ENCODE assay signal across 15 mouse cellular contexts in genomic region chr11:116058022-116058614, GRCm38 (mm10). TPM values are rescaled to one million over a fixed set of nuclear protein-coding genes. Genes with fewer than 3 reads are reported as not detected.
DNase-seq lines count a peak whose midpoint lies in the region; ATAC-seq lines count a peak whose summit lies in the region.
"Had no signal": no experiment of that assay in that cellular context is flagged by ENCODE, and none has a peak within 500 bp of the region (broad histone marks: within the 10 kb centered on the region; RNA-seq: fewer than 3 reads in every experiment).

No protein-coding gene starts in this region.

- H3K36me3 ChIP-seq in heart, embryonic 16.5 days (ENCODE audit: control insufficient read depth, insufficient read depth), result peaks cover 58% of the 10 kb centered on the region
- peaks cover 93% of the 10 kb centered on the region for H3K36me3 ChIP-seq in heart, embryonic 12.5 days
- peaks cover 41% of the 10 kb centered on the region for H3K36me3 ChIP-seq in midbrain, embryonic 16.5 days (ENCODE audit: control insufficient read depth, insufficient read depth, low read length)
- peaks cover 44% of the 10 kb centered on the region for H3K36me3 ChIP-seq in midbrain, embryonic 11.5 days (ENCODE audit: control insufficient read depth, insufficient read depth, low read length)
- peaks cover 98% of the 10 kb centered on the region for H3K36me3 ChIP-seq in liver, embryonic 15.5 days (replicated peaks)

- no peak overlapping the region for H3K4me3 ChIP-seq in heart, embryonic 16.5 days (ENCODE audit: low read length)
- H3K4me3 ChIP-seq in heart, embryonic 12.5 days, result no peak overlapping the region
- no peak overlapping the region for H3K4me3 ChIP-seq in midbrain, embryonic 16.5 days (ENCODE audit: low read depth, low read length)
- no peak overlapping the region for H3K4me3 ChIP-seq in midbrain, embryonic 11.5 days (ENCODE audit: low read depth, low read length)
- no peak overlapping the region for H3K4me3 ChIP-seq in liver, embryonic 15.5 days (replicated peaks)
- H3K4me3 ChIP-seq: embryonic facial prominence, embryonic 15.5 days; forebrain, embryonic 12.5 days had no signal

- H3K9ac ChIP-seq in heart, embryonic 16.5 days (ENCODE audit: low read length), result no peak overlapping the region
- no peak overlapping the region for H3K9ac ChIP-seq in heart, embryonic 12.5 days
- H3K9ac ChIP-seq in midbrain, embryonic 16.5 days (ENCODE audit: low read depth, low read length), result 0 out of 2 replicates have a peak overlapping the region, but pooled peaks have one; percentile 14
- H3K9ac ChIP-seq in midbrain, embryonic 11.5 days (ENCODE audit: low read length), result no peak overlapping the region
- H3K9ac ChIP-seq in liver, embryonic 15.5 days, result no peak overlapping the region
- H3K9ac ChIP-seq: embryonic facial prominence, embryonic 15.5 days; forebrain, embryonic 12.5 days had no signal

- H3K4me1 ChIP-seq in heart, embryonic 16.5 days (ENCODE audit: control insufficient read depth, insufficient read depth, low read length), result peaks cover 11% of the 10 kb centered on the region
- peaks cover 25% of the 10 kb centered on the region for H3K4me1 ChIP-seq in heart, embryonic 12.5 days (replicated peaks)
- H3K4me1 ChIP-seq in midbrain, embryonic 16.5 days (ENCODE audit: control insufficient read depth, insufficient read depth, low read length), result no peaks in the 10 kb centered on the region
- H3K4me1 ChIP-seq in midbrain, embryonic 11.5 days (ENCODE audit: control insufficient read depth, insufficient read depth, low read length), result no peaks in the 10 kb centered on the region
- H3K4me1 ChIP-seq in liver, embryonic 15.5 days (replicated peaks), result peaks cover 46% of the 10 kb centered on the region

- no peak for ATAC-seq in heart, embryonic 16.5 days (replicated peaks; ENCODE audit: extremely low read depth, insufficient read depth, low FRiP score)
- no peak for ATAC-seq in heart, embryonic 12.5 days (ENCODE audit: insufficient number of reproducible peaks, low FRiP score)
- ATAC-seq in midbrain, embryonic 16.5 days, result no peak
- no peak for ATAC-seq in midbrain, embryonic 11.5 days (ENCODE audit: low FRiP score)
- ATAC-seq in liver, embryonic 15.5 days (ENCODE audit: insufficient read depth), result no peak
- ATAC-seq: activated CD4-positive, CD25-positive, alpha-beta regulatory T cell, adult 4 months; CD4-positive, CD25-positive, alpha-beta regulatory T cell, adult 4 months had no signal

- no peaks in the 10 kb centered on the region for H3K9me3 ChIP-seq in heart, embryonic 16.5 days (replicated peaks; ENCODE audit: control insufficient read depth, low read length)
- no peaks in the 10 kb centered on the region for H3K9me3 ChIP-seq in heart, embryonic 12.5 days (replicated peaks)
- H3K9me3 ChIP-seq in midbrain, embryonic 16.5 days (replicated peaks; ENCODE audit: control insufficient read depth, low read length, poor library complexity, severe bottlenecking), result no peaks in the 10 kb centered on the region
- H3K9me3 ChIP-seq in midbrain, embryonic 11.5 days (ENCODE audit: control insufficient read depth, low read length), result no peaks in the 10 kb centered on the region
- no peaks in the 10 kb centered on the region for H3K9me3 ChIP-seq in liver, embryonic 15.5 days (replicated peaks)
- H3K9me3 ChIP-seq: embryonic facial prominence, embryonic 15.5 days; forebrain, embryonic 12.5 days had no signal

- 0 out of 2 replicates have a peak overlapping the region, but pooled peaks have one; percentile 27 for H3K27ac ChIP-seq in heart, embryonic 16.5 days (ENCODE audit: low read length)
- H3K27ac ChIP-seq in heart, embryonic 12.5 days (ENCODE audit: poor library complexity, severe bottlenecking), result no peak overlapping the region
- H3K27ac ChIP-seq in midbrain, embryonic 16.5 days (ENCODE audit: low read length), result no peak overlapping the region
- no peak overlapping the region for H3K27ac ChIP-seq in midbrain, embryonic 11.5 days (ENCODE audit: low read depth, low read length)
- H3K27ac ChIP-seq in liver, embryonic 15.5 days (replicated peaks), result no peak overlapping the region
- H3K27ac ChIP-seq: embryonic facial prominence, embryonic 15.5 days had no signal

- no peak for DNase-seq in midbrain, embryonic 11.5 days (ENCODE audit: low spot score, missing footprints)
- DNase-seq in cerebellum, adult 9-10 months, result peak; percentile 64
- no peak for DNase-seq in neural tube, embryonic 10.5 days (ENCODE audit: extremely low spot score, low spot score)
- DNase-seq: kidney, adult 11 months; kidney, postnatal 36 days; layer of hippocampus, postnatal 36 days; lung, postnatal 4 days had no signal

- no peak overlapping the region for H3K4me2 ChIP-seq in heart, embryonic 16.5 days (ENCODE audit: low read depth, low read length)
- H3K4me2 ChIP-seq in heart, embryonic 12.5 days, result no peak overlapping the region
- no peak overlapping the region for H3K4me2 ChIP-seq in midbrain, embryonic 16.5 days (ENCODE audit: low read length)
- H3K4me2 ChIP-seq in midbrain, embryonic 11.5 days, result no peak overlapping the region
- H3K4me2 ChIP-seq in liver, embryonic 15.5 days, result peak overlapping the region; percentile 21; the same call in 1 of the 2 replicates
- H3K4me2 ChIP-seq: embryonic facial prominence, embryonic 15.5 days; forebrain, embryonic 12.5 days had no signal

- 62% methylated on average over 12 of the region's 12 CpGs for WGBS in heart, embryonic 16.5 days
- 72% methylated on average over 12 of the region's 12 CpGs for WGBS in heart, embryonic 12.5 days
- WGBS in midbrain, embryonic 16.5 days, result 80% methylated on average over 12 of the region's 12 CpGs
- WGBS in midbrain, embryonic 11.5 days, result 89% methylated on average over 12 of the region's 12 CpGs
- 66% methylated on average over 12 of the region's 12 CpGs for WGBS in liver, embryonic 15.5 days (ENCODE audit: insufficient replicate concordance)

- no peaks in the 10 kb centered on the region for H3K27me3 ChIP-seq in heart, embryonic 16.5 days (ENCODE audit: control insufficient read depth, insufficient read depth, low read length)
- no peaks in the 10 kb centered on the region for H3K27me3 ChIP-seq in heart, embryonic 12.5 days (replicated peaks)
- H3K27me3 ChIP-seq in midbrain, embryonic 16.5 days (ENCODE audit: control insufficient read depth, insufficient read depth, low read depth, low read length), result no peaks in the 10 kb centered on the region
- no peaks in the 10 kb centered on the region for H3K27me3 ChIP-seq in midbrain, embryonic 11.5 days (ENCODE audit: control insufficient read depth, insufficient read depth, low read length)
- H3K27me3 ChIP-seq in liver, embryonic 15.5 days, result no peaks in the 10 kb centered on the region
- H3K27me3 ChIP-seq: embryonic facial prominence, embryonic 15.5 days; forebrain, embryonic 12.5 days had no signal

RNA-seq across cellular contexts. Expression of gene Unc13d, which starts 19.6 kb away (rescaled TPM):
- polyA plus RNA-seq in heart, embryonic 16.5 days (2015; fragmentation: Nextera tagmentation; extraction: Ambion mirVana), result 3.2 and 5.9 TPM in 2 replicates
- polyA plus RNA-seq in heart, embryonic 12.5 days (2016; fragmentation: Nextera tagmentation; extraction: Ambion mirVana), result 2.2 and 2.5 TPM in 2 replicates
- 0.78 and 0.93 TPM in 2 replicates for polyA plus RNA-seq in midbrain, embryonic 16.5 days (2015; fragmentation: Nextera tagmentation; extraction: Ambion mirVana)
- polyA plus RNA-seq in midbrain, embryonic 11.5 days (2014; fragmentation: Nextera tagmentation; extraction: Ambion mirVana), result 0.82 and 1.1 TPM in 2 replicates
- polyA plus RNA-seq in liver, embryonic 15.5 days (2015; fragmentation: Nextera tagmentation; extraction: Ambion mirVana), result 21.4 and 23.3 TPM in 2 replicates

RNA-seq across cellular contexts. Expression of gene Unk, which starts 28.0 kb away (rescaled TPM):
- polyA plus RNA-seq in heart, embryonic 16.5 days (2015; fragmentation: Nextera tagmentation; extraction: Ambion mirVana), result 22.7 and 23.2 TPM in 2 replicates
- 31.8 and 32.3 TPM in 2 replicates for polyA plus RNA-seq in heart, embryonic 12.5 days (2016; fragmentation: Nextera tagmentation; extraction: Ambion mirVana)
- polyA plus RNA-seq in midbrain, embryonic 16.5 days (2015; fragmentation: Nextera tagmentation; extraction: Ambion mirVana), result 36.4 and 36.6 TPM in 2 replicates
- 23.4 and 24.1 TPM in 2 replicates for polyA plus RNA-seq in midbrain, embryonic 11.5 days (2014; fragmentation: Nextera tagmentation; extraction: Ambion mirVana)
- 10.1 and 11.6 TPM in 2 replicates for polyA plus RNA-seq in liver, embryonic 15.5 days (2015; fragmentation: Nextera tagmentation; extraction: Ambion mirVana)

RNA-seq across cellular contexts. Expression of gene Wbp2, which starts 28.7 kb away (rescaled TPM):
- polyA plus RNA-seq in heart, embryonic 16.5 days (2015; fragmentation: Nextera tagmentation; extraction: Ambion mirVana), result 143 and 153 TPM in 2 replicates
- 137 and 141 TPM in 2 replicates for polyA plus RNA-seq in heart, embryonic 12.5 days (2016; fragmentation: Nextera tagmentation; extraction: Ambion mirVana)
- polyA plus RNA-seq in midbrain, embryonic 16.5 days (2015; fragmentation: Nextera tagmentation; extraction: Ambion mirVana), result 159 and 206 TPM in 2 replicates
- 84.9 and 86.8 TPM in 2 replicates for polyA plus RNA-seq in midbrain, embryonic 11.5 days (2014; fragmentation: Nextera tagmentation; extraction: Ambion mirVana)
- 83.9 and 93.0 TPM in 2 replicates for polyA plus RNA-seq in liver, embryonic 15.5 days (2015; fragmentation: Nextera tagmentation; extraction: Ambion mirVana)

RNA-seq across cellular contexts. Expression of gene H3f3b, which starts 30.4 kb away (rescaled TPM):
- polyA plus RNA-seq in heart, embryonic 16.5 days (2015; fragmentation: Nextera tagmentation; extraction: Ambion mirVana), result 661 and 709 TPM in 2 replicates
- polyA plus RNA-seq in heart, embryonic 12.5 days (2016; fragmentation: Nextera tagmentation; extraction: Ambion mirVana), result 742 and 759 TPM in 2 replicates
- 2,051 and 2,173 TPM in 2 replicates for polyA plus RNA-seq in midbrain, embryonic 16.5 days (2015; fragmentation: Nextera tagmentation; extraction: Ambion mirVana)
- 1,982 and 2,171 TPM in 2 replicates for polyA plus RNA-seq in midbrain, embryonic 11.5 days (2014; fragmentation: Nextera tagmentation; extraction: Ambion mirVana)
- 540 and 595 TPM in 2 replicates for polyA plus RNA-seq in liver, embryonic 15.5 days (2015; fragmentation: Nextera tagmentation; extraction: Ambion mirVana)

RNA-seq across cellular contexts. Expression of gene Galk1, which starts 45.6 kb away (rescaled TPM):
- polyA plus RNA-seq in heart, embryonic 16.5 days (2015; fragmentation: Nextera tagmentation; extraction: Ambion mirVana), result 142 and 153 TPM in 2 replicates
- 151 and 152 TPM in 2 replicates for polyA plus RNA-seq in heart, embryonic 12.5 days (2016; fragmentation: Nextera tagmentation; extraction: Ambion mirVana)
- polyA plus RNA-seq in midbrain, embryonic 16.5 days (2015; fragmentation: Nextera tagmentation; extraction: Ambion mirVana), result 57.2 and 64.1 TPM in 2 replicates
- 82.5 and 93.4 TPM in 2 replicates for polyA plus RNA-seq in midbrain, embryonic 11.5 days (2014; fragmentation: Nextera tagmentation; extraction: Ambion mirVana)
- polyA plus RNA-seq in liver, embryonic 15.5 days (2015; fragmentation: Nextera tagmentation; extraction: Ambion mirVana), result 168 and 190 TPM in 2 replicates
